Mouse (Mus musculus): ENCODE results near the gene Gripap1. TPM values are rescaled to one million over a fixed set of nuclear protein-coding genes. Genes with fewer than 3 reads are reported as not detected.
"Not testable (repeated sequence)": the region's sequence is repeated elsewhere in the genome, so short reads cannot be mapped to it uniquely, and the experiment has no call there.

Gene Gripap1
- polyA plus RNA-seq, 1 experiment from 2014 or later = 22.1 TPM

DNA sequence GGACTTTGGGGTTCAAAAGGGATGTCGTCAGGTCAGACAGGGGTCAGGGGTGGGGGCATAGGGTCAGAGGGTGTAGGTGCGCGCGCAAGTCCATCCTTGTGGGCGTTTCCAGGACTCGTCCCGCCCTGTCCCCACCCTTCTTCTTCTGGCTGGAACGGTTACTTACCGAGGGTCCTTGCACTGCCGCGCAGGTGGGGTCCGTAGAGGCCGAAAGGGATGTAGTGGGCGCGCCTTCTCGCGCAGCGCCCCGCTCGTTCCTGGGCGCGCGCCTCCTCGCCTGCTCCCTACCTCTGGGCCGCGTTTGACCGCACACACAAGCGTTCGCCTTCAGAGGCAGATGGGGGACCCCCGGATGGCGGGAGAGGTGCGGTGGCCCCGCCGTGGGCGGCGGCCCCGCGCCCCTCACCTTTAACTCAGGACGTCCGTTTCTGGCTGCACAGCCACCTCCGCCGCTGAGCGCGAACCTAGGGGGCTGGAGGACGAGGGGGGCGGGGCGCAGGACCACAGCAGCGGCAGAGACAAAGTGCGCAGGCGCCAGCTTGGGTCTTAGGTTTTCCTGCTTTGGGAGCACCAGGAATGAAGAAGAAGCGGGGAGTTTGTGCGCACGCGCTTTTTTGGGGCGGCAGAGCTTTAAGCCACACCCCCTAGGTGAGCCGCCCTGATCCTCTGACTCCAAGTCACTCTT lies 39.0 kb upstream of the Gripap1 start, which contains the start of gene Ccdc120:
Ccdc120 (minus strand) TSS at position 474 of the 685 bp plus-strand sequence.
- H3K4me3 ChIP-seq (ENCODE audit: low read depth, low read length) = peak within 1 kb of the TSS; percentile 52
- H3K27me3 ChIP-seq (replicated peaks; ENCODE audit: insufficient read depth, low read length) = no peaks in the 10 kb centered on the region
- H3K9me3 ChIP-seq (ENCODE audit: low read length) = no peaks in the 10 kb centered on the region
- peak; percentile 58 for ATAC-seq
- no peaks in the 10 kb centered on the region for H3K4me1 ChIP-seq (ENCODE audit: insufficient read depth, low read depth, low read length)
- peak within 1 kb of the TSS; percentile 64 for H3K4me2 ChIP-seq (replicated peaks; ENCODE audit: low read depth, low read length)
- TF ChIP-seq EP300 (IDR thresholded peaks at IDR 0.05) (no peak), CTCF (IDR thresholded peaks at IDR 0.05) (no peak)
- DNase-seq (ENCODE audit: low spot score) = peak; percentile 71
- H3K27ac ChIP-seq (ENCODE audit: low read length) = no peak within 1 kb of the TSS
- no peaks in the 10 kb centered on the region for H3K36me3 ChIP-seq (ENCODE audit: insufficient read depth, low read length)
- WGBS = 8% methylated on average over 18 of the region's 56 CpGs
- no peak within 1 kb of the TSS for H3K9ac ChIP-seq (replicated peaks; ENCODE audit: low read depth)

DNA sequence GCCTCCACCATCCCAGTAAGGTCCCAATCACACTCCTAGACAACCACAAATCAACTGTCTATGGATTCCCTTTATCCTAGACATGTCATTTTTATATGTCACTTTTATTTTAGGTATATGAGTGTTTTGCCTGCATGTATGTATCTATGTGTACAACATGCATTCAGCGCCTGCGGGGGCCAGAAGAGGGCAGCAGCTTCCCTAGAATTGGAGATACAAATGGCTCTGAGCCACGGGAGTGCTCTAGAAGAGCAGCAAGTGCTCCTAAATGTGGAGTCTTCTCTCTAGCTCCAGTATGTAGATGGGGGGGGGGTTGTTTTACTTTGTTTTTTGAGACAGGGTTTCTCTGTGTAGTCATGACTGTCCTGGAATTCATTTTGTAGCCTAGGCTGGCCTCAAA lies 35.9 kb upstream of the Gripap1 start:
- peak; percentile 47 for DNase-seq (ENCODE audit: low spot score)
- peak; percentile 56 for TF ChIP-seq CTCF (IDR thresholded peaks at IDR 0.05)
- not testable (repeated sequence) for H3K36me3 ChIP-seq (ENCODE audit: insufficient read depth, low read length); H3K9ac ChIP-seq (replicated peaks; ENCODE audit: low read depth); H3K9me3 ChIP-seq (ENCODE audit: low read length); H3K4me1 ChIP-seq (ENCODE audit: insufficient read depth, low read depth, low read length); H3K4me3 ChIP-seq (ENCODE audit: low read depth, low read length); H3K27ac ChIP-seq (ENCODE audit: low read length); H3K27me3 ChIP-seq (replicated peaks; ENCODE audit: insufficient read depth, low read length); H3K4me2 ChIP-seq (replicated peaks; ENCODE audit: low read depth, low read length)
- WGBS = 12% methylated on average over 3 of the region's 3 CpGs
- ATAC-seq = peak; percentile 70

DNA sequence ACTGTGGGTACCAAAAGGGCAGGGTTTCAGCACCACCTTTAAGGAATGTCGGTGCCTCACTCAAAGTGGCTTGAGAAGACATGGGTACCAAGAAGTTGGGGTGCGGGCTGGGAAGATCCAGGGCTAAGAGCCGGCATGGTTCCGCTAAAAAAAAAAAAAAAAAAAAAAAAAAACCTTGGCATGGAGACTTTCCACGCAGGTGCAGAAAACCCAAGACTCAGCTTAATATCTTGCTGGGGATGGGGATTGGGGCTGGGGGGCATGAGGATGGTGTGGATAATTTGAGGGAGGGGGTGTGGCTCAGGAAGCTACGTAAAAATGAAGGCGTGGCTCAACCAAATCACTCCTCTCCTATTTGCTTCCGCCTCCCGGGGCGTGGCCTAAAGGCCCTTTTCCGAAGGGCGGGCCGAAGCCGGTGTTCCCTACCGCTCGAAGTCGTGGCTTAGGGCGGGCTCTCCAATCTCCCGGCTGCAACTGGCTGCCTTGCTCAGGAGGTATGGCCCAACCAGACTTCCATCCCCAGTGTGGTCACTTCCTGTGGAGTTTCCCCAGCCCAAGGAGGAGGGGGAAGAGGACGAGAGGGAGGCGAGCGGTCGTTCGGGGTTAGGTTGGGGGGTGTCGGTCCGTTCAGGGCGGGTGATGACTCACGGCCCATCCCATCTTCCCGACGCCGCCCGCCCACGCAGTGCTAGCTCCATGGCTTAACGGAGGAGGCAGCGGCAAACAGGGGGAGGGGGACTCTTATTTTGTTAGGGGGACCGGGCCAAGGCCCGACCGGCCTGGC lies 27.2 kb upstream of the Gripap1 start, which contains the start of gene Tfe3:
Tfe3 (plus strand) TSS at position 424 of the 784 bp plus-strand sequence.
- peak; percentile 97 for DNase-seq (ENCODE audit: low spot score)
- ATAC-seq = peak; percentile 96
- TF ChIP-seq EP300 (IDR thresholded peaks at IDR 0.05) = no peak
- TF ChIP-seq CTCF (IDR thresholded peaks at IDR 0.05) = no peak
- Histone ChIP-seq H3K9ac (replicated peaks; ENCODE audit: low read depth) (peak within 1 kb of the TSS; percentile 63), H3K27me3 (replicated peaks; ENCODE audit: insufficient read depth, low read length) (no peaks in the 10 kb centered on the region), H3K4me2 (replicated peaks; ENCODE audit: low read depth, low read length) (peak within 1 kb of the TSS; percentile 59), H3K4me3 (ENCODE audit: low read depth, low read length) (peak within 1 kb of the TSS; percentile 64), H3K27ac (ENCODE audit: low read length) (peak within 1 kb of the TSS; percentile 80), H3K36me3 (ENCODE audit: insufficient read depth, low read length) (no peaks in the 10 kb centered on the region), H3K9me3 (ENCODE audit: low read length) (no peaks in the 10 kb centered on the region), H3K4me1 (ENCODE audit: insufficient read depth, low read depth, low read length) (no peaks in the 10 kb centered on the region)
- WGBS = 10% methylated on average over 37 of the region's 38 CpGs

DNA sequence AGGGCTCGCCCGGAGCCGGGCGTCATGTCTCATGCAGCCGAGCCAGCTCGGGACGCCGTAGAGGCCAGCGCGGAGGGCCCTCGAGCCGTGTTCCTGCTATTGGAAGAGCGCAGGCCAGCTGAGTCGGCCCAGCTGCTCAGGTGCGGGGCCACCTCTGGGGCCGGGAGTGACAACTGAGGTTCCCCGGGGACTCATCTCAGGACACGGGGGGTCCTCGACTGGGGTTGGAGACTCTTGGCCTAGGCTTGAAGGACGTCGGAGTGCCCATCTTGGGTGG lies 26.7 kb upstream of the Gripap1 start:
- peak overlapping the region; percentile 59 for H3K4me2 ChIP-seq (replicated peaks; ENCODE audit: low read depth, low read length)
- ATAC-seq (no peak; the same call in 1 of the 2 replicates), DNase-seq (ENCODE audit: low spot score) (no peak)
- TF ChIP-seq EP300 (IDR thresholded peaks at IDR 0.05) = no peak
- no peak for TF ChIP-seq CTCF (IDR thresholded peaks at IDR 0.05)
- peak overlapping the region; percentile 63 for H3K9ac ChIP-seq (replicated peaks; ENCODE audit: low read depth)
- H3K9me3 ChIP-seq (ENCODE audit: low read length) = no peaks in the 10 kb centered on the region
- WGBS = 4% methylated on average over 21 of the region's 21 CpGs
- H3K27me3 ChIP-seq (replicated peaks; ENCODE audit: insufficient read depth, low read length) = no peaks in the 10 kb centered on the region
- no peaks in the 10 kb centered on the region for H3K4me1 ChIP-seq (ENCODE audit: insufficient read depth, low read depth, low read length)
- peak overlapping the region; percentile 64 for H3K4me3 ChIP-seq (ENCODE audit: low read depth, low read length)
- H3K27ac ChIP-seq (ENCODE audit: low read length) = peak overlapping the region; percentile 80
- no peaks in the 10 kb centered on the region; the same call in 1 of the 2 replicates for H3K36me3 ChIP-seq (ENCODE audit: insufficient read depth, low read length)

DNA sequence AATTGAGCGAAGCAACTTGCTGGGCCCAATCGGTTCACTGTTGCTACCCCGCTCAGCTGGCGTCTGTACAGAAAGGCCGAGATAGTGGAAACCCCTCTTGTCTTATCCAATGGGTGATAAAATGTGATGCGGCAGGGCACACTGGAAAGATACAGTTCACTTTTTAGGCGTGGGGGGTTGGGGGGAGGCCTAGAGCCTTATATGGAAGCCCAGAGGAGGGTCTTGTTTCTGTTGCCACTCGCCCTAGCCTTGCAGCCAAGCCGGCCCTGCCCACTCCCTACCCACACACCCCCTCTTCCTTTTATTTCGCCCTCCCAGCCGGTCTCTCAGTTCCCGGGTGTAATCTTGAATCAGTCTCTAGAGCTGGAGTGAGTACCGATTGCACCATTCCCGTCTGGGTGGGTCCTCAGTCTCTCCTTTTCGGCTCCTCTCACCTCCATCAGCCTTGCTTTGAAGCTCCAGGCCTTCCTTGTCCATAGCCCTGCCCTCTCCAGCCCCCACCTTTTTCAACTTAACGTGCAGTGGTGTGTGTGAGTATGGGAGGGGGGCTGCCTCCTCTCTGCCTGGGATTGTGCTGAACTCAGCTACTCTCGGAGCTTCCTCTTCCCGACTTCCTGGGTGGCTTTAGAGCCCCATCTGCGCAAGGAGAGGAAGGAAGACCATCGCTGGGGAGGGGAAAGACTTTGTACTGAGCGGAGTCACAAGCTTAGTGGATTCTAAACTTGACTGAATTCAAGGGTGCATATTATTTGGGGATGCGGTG lies 25.8 kb upstream of the Gripap1 start:
- ATAC-seq (peak; percentile 11; the same call in 1 of the 2 replicates), DNase-seq (ENCODE audit: low spot score) (peak; percentile 69)
- peak overlapping the region; percentile 80 for H3K27ac ChIP-seq (ENCODE audit: low read length)
- 0 out of 2 replicates have a peak overlapping the region, but pooled peaks have one; percentile 63 for H3K9ac ChIP-seq (replicated peaks; ENCODE audit: low read depth)
- no peaks in the 10 kb centered on the region for H3K4me1 ChIP-seq (ENCODE audit: insufficient read depth, low read depth, low read length)
- no peaks in the 10 kb centered on the region; the same call in 1 of the 2 replicates for H3K36me3 ChIP-seq (ENCODE audit: insufficient read depth, low read length)
- no peaks in the 10 kb centered on the region for H3K27me3 ChIP-seq (replicated peaks; ENCODE audit: insufficient read depth, low read length)
- H3K9me3 ChIP-seq (ENCODE audit: low read length) = no peaks in the 10 kb centered on the region
- 14% methylated on average over 21 of the region's 22 CpGs for whole genome bisulfite sequencing
- peak overlapping the region; percentile 64 for H3K4me3 ChIP-seq (ENCODE audit: low read depth, low read length)
- TF ChIP-seq CTCF (IDR thresholded peaks at IDR 0.05) (no peak), EP300 (IDR thresholded peaks at IDR 0.05) (no peak)
- peak overlapping the region; percentile 59 for H3K4me2 ChIP-seq (replicated peaks; ENCODE audit: low read depth, low read length)

Measured in lung, postnatal 0 days (tissue).